ENCODE assay signal across 8 mouse cellular contexts in the genomic region with DNA sequence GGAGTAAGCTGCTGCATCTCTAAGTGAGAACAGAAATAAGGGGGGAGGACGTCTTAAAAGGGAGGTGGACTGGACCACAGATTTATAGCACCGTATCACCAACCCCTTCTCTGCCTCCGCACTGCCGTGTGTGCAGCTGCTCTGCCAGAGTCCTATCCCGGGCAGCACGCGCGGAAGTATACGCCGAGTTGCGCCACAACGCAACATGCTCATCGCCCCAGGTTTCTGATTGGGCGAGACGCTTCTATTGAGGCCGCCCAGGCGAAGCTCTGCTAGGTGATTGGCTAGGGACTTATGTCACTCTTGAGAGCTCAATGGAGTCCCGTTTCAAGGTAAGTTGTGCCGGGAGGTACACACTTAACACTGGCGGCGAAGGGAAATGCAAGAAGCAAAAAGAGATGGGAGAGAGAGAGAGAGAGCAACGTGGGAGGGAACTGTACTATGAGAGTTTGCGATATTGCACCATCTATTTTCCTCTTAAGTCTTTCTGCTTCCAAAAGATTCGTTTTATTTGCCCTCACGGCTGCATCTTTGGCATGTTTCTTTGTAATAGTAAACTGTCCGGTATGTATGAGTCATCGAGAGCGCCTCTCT. TPM values are rescaled to one million over a fixed set of nuclear protein-coding genes. Genes with fewer than 3 reads are reported as not detected.
DNase-seq lines count a peak whose midpoint lies in the region; TF ChIP-seq lines count a peak whose summit lies in the region.

No protein-coding gene starts in this region.

- TF ChIP-seq CTCF in embryonic fibroblast, embryonic 13.5 days (IDR thresholded peaks at IDR 0.05; ENCODE audit: borderline replicate concordance, insufficient read depth, low read length), result no peak
- no peak for TF ChIP-seq CTCF in kidney, adult 2 months (conservative IDR thresholded peaks at IDR 0.05; ENCODE audit: insufficient read depth, insufficient read length, low read depth, low read length)

- peak; percentile 38 to 65 for DNase-seq in spleen, postnatal 4 days (ENCODE audit: low spot score in 2 of 2)
- no peak for DNase-seq in spleen, postnatal 14 days (ENCODE audit: low spot score in 2 of 2)
- peak; percentile 77 to 82 for DNase-seq in heart, adult 9 months (ENCODE audit: low spot score in 2 of 2)
- DNase-seq in kidney, adult 2 months, result peak; percentile 82
- DNase-seq in left cerebral cortex, postnatal 4 days, result peak; percentile 98
- peak; percentile 96 for DNase-seq in midbrain, embryonic 10.5 days (ENCODE audit: low spot score)
- peak; percentile 73 for DNase-seq in skeletal muscle tissue, adult 2 months (ENCODE audit: low read depth, low spot score)

- no peaks in the 10 kb centered on the region for H3K9me3 ChIP-seq in midbrain, embryonic 10.5 days (replicated peaks)

- H3K27ac ChIP-seq in embryonic fibroblast, embryonic 13.5 days (ENCODE audit: insufficient read depth, low read length), result no peak overlapping the region
- H3K27ac ChIP-seq in kidney, adult 2 months (ENCODE audit: insufficient read depth, low read depth, low read length), result no peak overlapping the region
- H3K27ac ChIP-seq in midbrain, embryonic 10.5 days (replicated peaks), result peak overlapping the region; percentile 89

- H3K27me3 ChIP-seq in kidney, adult 2 months (replicated peaks; ENCODE audit: control insufficient read depth, insufficient read depth, low read length), result peaks cover 2% of the 10 kb centered on the region; the same call in 1 of the 2 replicates
- peaks cover 60% of the 10 kb centered on the region for H3K27me3 ChIP-seq in midbrain, embryonic 10.5 days (ENCODE audit: low read depth, poor library complexity, severe bottlenecking)

- WGBS in kidney, adult 2 months, result 2% methylated on average over 28 of the region's 28 CpGs
- under 1% methylated on average over 28 of the region's 28 CpGs for WGBS in midbrain, embryonic 10.5 days

- H3K4me1 ChIP-seq in embryonic fibroblast, embryonic 13.5 days (ENCODE audit: control insufficient read depth, insufficient read depth, low read length), result no peaks in the 10 kb centered on the region
- no peaks in the 10 kb centered on the region for H3K4me1 ChIP-seq in kidney, adult 2 months (ENCODE audit: control insufficient read depth, insufficient read depth, low read length)
- H3K4me1 ChIP-seq in midbrain, embryonic 10.5 days, result peaks cover 61% of the 10 kb centered on the region

- peak; percentile 52 for TF ChIP-seq POLR2A in embryonic fibroblast, embryonic 13.5 days (IDR thresholded peaks at IDR 0.05; ENCODE audit: low read depth, low read length)
- TF ChIP-seq POLR2A in kidney, adult 2 months (IDR thresholded peaks at IDR 0.05; ENCODE audit: low read depth, low read length), result no peak

- intact Hi-C loops in left cerebral cortex, postnatal 4 days (cut with DNase I), result loop anchor here (10.0 kb wide), 1 partner anchor 1202 kb away; no protein-coding TSS in a partner anchor

- no peaks in the 10 kb centered on the region for H3K36me3 ChIP-seq in kidney, adult 2 months (ENCODE audit: control insufficient read depth, insufficient read depth, low read length)
- no peaks in the 10 kb centered on the region for H3K36me3 ChIP-seq in midbrain, embryonic 10.5 days

- H3K4me3 ChIP-seq in embryonic fibroblast, embryonic 13.5 days (ENCODE audit: insufficient read depth, low read length), result peak overlapping the region; percentile 76
- peak overlapping the region; percentile 49 for H3K4me3 ChIP-seq in kidney, adult 2 months (ENCODE audit: insufficient read depth, low read depth, low read length)
- H3K4me3 ChIP-seq in midbrain, embryonic 10.5 days, result peak overlapping the region; percentile 81

RNA-seq across cellular contexts. Expression of gene Elavl2, which starts 24.2 kb away (rescaled TPM):
- polyA plus RNA-seq in embryonic fibroblast, embryonic 13.5 days (2011; ENCODE audit: insufficient read length, low read depth, missing spikeins), result 2.0 and 4.5 TPM in 2 replicates
- polyA plus RNA-seq in kidney, adult 2 months (2012; rRNA removed), result 0.34 TPM in 1 of 2 replicates, not detected in the other
- total RNA-seq in left cerebral cortex, postnatal 4 days (2021), result 100 to 1,000 TPM; 172 to 173 TPM
- 39.7 and 56.0 TPM in 2 replicates for polyA plus RNA-seq in midbrain, embryonic 10.5 days (2016; fragmentation: Nextera tagmentation; extraction: Ambion mirVana)

Comparison
In these comparisons a context has a peak if more than half of its experiments do, and no peak if none do; other contexts are left out.
1. DNase-seq: peak in spleen, postnatal 4 days (2 of 2), heart, adult 9 months (2 of 2), kidney, adult 2 months (single experiment), left cerebral cortex, postnatal 4 days (single experiment), midbrain, embryonic 10.5 days (single experiment) and skeletal muscle tissue, adult 2 months (single experiment); none in spleen, postnatal 14 days (0 of 2).
2. Peak in every context shown above with its lines, with median percentiles within 50 percentile points of each other: H3K4me3 ChIP-seq.